Mouse (Mus musculus) olfactory bulb, adult 2 months (tissue): Measurements from ENCODE around the gene Rab44. TPM values are rescaled to one million over a fixed set of nuclear protein-coding genes. Genes with fewer than 3 reads are reported as not detected.

Source experiments
- H3K27ac ChIP-seq: fragments of 200-500 bp; 2 replicates; pipeline ENCODE4 v1.5.1; 2012; ENCODE audit warnings: low read depth, low read length; ENCODE audit not compliant: insufficient read depth
- H3K4me1 ChIP-seq: fragments of 200-500 bp; 2 replicates; pipeline ENCODE4 v1.6.1; 2012; ENCODE audit warnings: low read length; ENCODE audit not compliant: control insufficient read depth, insufficient read depth
- H3K4me3 ChIP-seq: fragments of 200-500 bp; 2 replicates; pipeline ENCODE4 v1.5.1; 2012; ENCODE audit warnings: mild to moderate bottlenecking, low read depth, low read length, moderate library complexity; ENCODE audit not compliant: insufficient read depth
- CTCF ChIP-seq: fragments of 200-500 bp; IDR thresholded peaks from 2 replicates; pipeline ENCODE4 v1.5.1; 2012; ENCODE audit warnings: low read depth, mild to moderate bottlenecking, low read length, moderate library complexity; ENCODE audit not compliant: insufficient read depth
- POLR2A ChIP-seq: fragments of 200-500 bp; IDR thresholded peaks from 2 replicates; pipeline ENCODE4 v1.6.1; 2012; ENCODE audit warnings: mild to moderate bottlenecking, low read depth, low read length, moderate library complexity; ENCODE audit not compliant: insufficient read depth
- WGBS: fragments of 180-500 bp; shearing (Covaris S2); methylation state at CpG from one replicate; pipeline ENCODE4 v1.1.7; 2018; 5-methylcytosine and 5-hydroxymethylcytosine counted together
- polyA plus RNA-seq: library from polyadenylated mRNA; stranded (reverse); fragments of >200 nt; gene quantifications from 2 replicates; pipeline ENCODE4 v1.2.4, GENCODE M21; 2012; ENCODE audit warnings: low replicate concordance; ENCODE audit not compliant: missing spikeins, insufficient read depth, insufficient read length

Rab44 gene
- polyA plus RNA-seq, 1 experiment = not detected

DNA sequence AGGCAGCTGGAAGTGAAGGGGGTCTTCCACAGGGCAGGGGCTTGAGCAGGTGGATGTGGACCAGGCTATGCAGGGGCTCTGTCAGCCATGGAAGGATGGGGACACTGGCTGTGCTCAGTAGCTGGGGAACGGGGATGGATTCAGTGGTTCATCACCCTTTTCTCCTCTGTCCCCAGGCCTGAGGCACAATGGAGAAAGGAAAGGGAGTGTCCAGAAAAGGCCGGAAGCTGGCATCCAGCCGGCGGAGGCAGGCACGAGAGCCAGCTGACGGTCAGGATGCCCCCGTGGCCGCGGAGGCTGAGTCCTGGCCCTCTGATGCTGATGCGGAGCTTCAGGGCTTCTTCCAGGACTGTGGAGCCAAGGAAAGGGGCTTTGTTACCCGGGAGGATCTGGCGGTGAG is 6.7 kb downstream of the Rab44 start:
- Histone ChIP-seq H3K4me3 (no peak overlapping the region), H3K27ac (no peak overlapping the region), H3K4me1 (peaks cover 4% of the 10 kb centered on the region; the same call in 1 of the 2 replicates)
- 54% methylated on average over 12 of the region's 12 CpGs for WGBS
- TF ChIP-seq POLR2A (no peak), CTCF (no peak)

- no peak overlapping the region for H3K27ac ChIP-seq
- H3K4me1 ChIP-seq = peaks cover 4% of the 10 kb centered on the region; the same call in 1 of the 2 replicates
- 71% methylated on average over 6 of the region's 6 CpGs for WGBS
- no peak overlapping the region for H3K4me3 ChIP-seq
- TF ChIP-seq CTCF = no peak
- TF ChIP-seq POLR2A = no peak
Measured at GRCm38 (mm10) chr17:29122817-29123216, 8.9 kb downstream of the Rab44 start.

DNA sequence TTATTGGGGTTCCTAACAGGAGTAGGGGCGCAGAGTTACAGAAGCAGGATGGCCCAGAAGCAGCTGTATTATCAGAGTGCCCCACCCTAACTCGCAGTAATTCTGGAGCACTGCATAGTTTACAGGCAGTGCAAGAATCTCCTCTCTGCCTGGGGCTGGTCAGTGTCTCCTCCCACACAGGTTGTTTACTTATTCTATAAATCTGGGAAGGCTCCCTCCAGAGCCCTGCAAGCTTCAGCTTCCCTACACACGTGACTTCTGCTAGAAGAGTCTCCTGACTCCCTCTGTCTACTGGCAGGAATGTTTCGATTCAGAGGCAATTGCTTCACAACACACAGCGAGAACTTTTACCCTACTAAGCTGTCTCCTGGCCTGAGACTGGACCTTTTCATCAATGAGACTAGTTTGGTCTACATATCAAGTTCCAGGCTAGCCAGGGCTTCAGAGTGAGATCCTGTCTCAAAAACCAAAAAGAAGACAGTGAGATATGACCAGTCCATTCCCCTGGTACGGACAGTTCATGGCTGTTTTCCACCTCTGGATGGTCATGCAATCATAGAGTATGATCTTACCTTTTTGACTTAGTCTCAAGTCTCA is 9.7 kb downstream of the Rab44 start:
- no peak overlapping the region for H3K27ac ChIP-seq
- WGBS = 76% methylated on average over 6 of the region's 6 CpGs
- H3K4me1 ChIP-seq = peaks cover 4% of the 10 kb centered on the region; the same call in 1 of the 2 replicates
- TF ChIP-seq POLR2A (no peak), CTCF (no peak)
- no peak overlapping the region for H3K4me3 ChIP-seq

DNA sequence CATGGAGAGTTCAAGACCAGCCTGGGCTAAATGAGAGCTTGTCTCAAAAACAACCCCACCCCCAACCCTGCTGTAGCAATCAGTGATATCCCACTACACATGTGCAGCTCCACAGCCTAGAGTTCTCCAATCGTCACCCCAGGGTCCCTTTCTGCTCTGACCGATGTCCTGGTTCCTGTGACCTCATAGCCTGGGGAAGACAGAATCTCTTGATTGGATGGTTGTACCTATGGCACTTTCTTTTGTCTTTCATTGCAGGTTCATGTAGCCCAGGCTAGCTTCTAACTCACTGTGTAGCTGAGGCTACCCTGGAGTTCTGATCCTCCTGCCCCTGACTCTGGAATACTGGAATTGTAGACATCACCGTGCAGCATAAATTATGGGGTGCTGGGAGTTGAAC is 12.6 kb downstream of the Rab44 start:
- no peaks in the 10 kb centered on the region for H3K4me1 ChIP-seq
- no peak overlapping the region for H3K4me3 ChIP-seq
- TF ChIP-seq POLR2A = no peak
- no peak for TF ChIP-seq CTCF
- WGBS = 97% methylated on average over 3 of the region's 3 CpGs
- H3K27ac ChIP-seq = no peak overlapping the region

GRCm38 (mm10) chr17:29129341-29129740 is 15.4 kb downstream of the Rab44 start:
- no peak overlapping the region for H3K4me3 ChIP-seq
- peaks cover 5% of the 10 kb centered on the region for H3K4me1 ChIP-seq
- 49% methylated on average over 5 of the region's 5 CpGs for WGBS
- H3K27ac ChIP-seq = no peak overlapping the region
- TF ChIP-seq POLR2A (no peak), CTCF (no peak)

DNA sequence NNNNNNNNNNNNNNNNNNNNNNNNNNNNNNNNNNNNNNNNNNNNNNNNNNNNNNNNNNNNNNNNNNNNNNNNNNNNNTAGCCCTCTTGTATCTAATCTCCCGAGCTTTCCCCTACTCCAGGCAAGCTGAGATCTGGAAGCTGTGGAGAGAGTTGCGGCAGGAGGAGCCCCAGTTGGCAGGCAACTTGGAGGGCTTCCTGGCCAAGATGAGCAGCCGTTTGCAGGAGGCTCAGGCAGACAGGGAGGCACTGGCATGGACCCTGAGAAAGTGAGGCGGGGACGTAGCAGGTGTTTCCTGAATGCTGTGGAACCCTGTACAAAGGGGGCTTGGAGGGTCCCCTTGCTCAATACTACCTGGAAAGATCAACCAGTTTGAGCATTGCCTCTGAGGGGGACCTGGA is 21.1 kb downstream of the Rab44 start:
- Histone ChIP-seq H3K4me3 (no peak overlapping the region), H3K27ac (no peak overlapping the region), H3K4me1 (peaks cover 19% of the 10 kb centered on the region)
- TF ChIP-seq POLR2A (no peak), CTCF (no peak)
- 68% methylated on average over 5 of the region's 5 CpGs for WGBS

DNA sequence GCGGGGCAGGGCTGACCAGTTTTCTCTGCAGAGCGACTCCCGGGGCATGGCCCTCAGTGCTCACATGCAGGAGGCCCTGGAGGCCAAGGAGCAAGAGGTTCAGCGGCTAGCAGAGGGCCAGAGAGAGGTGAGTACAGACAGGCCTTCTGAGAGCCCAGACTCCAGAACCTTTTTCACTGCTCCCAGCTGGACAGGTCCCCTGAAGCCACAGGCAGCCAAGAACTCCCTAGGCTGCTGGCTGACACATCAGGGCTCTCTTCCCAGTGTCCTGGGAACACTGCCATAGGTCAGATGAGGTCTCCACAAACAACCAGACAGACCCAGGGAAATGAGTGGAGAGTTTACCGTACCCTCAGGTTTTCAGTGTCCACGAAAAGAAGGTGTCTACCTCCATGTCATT is 22.3 kb downstream of the Rab44 start:
- Histone ChIP-seq H3K27ac (no peak overlapping the region), H3K4me1 (peaks cover 22% of the 10 kb centered on the region), H3K4me3 (no peak overlapping the region)
- WGBS = 68% methylated on average over 6 of the region's 6 CpGs
- no peak for TF ChIP-seq POLR2A
- no peak for TF ChIP-seq CTCF

DNA sequence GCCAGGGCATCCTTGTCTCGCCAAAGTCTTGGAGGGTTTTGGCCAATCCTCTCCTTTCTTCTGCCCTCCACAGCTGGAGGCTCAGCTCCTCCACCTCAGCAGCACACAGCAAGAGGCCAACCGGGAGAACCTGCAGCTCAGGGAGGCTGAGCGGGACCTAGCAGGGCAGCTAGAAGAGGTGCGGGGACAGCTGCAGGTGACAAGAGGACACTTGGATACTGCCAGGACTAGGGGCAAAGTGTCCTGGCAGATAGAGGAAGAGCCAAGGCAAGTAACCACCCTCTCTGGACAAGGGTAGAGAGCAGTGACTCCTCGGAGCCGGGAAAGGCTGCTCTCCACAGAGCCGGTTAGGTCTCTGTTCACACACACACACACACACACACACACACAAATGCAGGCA is 24.0 kb downstream of the Rab44 start:
- no peak overlapping the region for H3K4me3 ChIP-seq
- 88% methylated on average over 7 of the region's 7 CpGs for WGBS
- H3K4me1 ChIP-seq = peaks cover 25% of the 10 kb centered on the region
- H3K27ac ChIP-seq = no peak overlapping the region
- TF ChIP-seq CTCF (no peak), POLR2A (no peak)

DNA sequence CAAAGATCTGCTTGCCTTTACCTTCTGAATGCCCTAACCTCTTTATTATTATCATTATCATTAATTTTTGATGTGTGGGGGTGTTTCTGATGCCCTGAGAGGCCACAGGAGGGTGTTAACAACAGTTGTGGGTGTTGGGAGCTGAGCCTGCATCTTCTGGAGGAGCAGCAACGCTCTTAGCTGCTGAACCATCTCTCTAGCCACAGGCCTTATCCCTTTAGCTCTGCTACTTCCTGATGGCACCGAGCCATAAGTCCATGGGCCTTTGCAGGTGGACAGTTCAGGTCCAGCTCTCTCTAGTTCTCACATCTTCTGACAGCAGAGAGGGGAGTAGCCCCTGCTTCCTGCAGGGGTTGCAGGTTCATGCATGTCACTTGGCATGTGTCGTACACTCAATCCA is 27.6 kb downstream of the Rab44 start:
- Histone ChIP-seq H3K4me1 (peaks cover 27% of the 10 kb centered on the region), H3K4me3 (no peak overlapping the region), H3K27ac (no peak overlapping the region)
- TF ChIP-seq CTCF (no peak), POLR2A (no peak)
- WGBS = 90% methylated on average over 3 of the region's 3 CpGs

DNA sequence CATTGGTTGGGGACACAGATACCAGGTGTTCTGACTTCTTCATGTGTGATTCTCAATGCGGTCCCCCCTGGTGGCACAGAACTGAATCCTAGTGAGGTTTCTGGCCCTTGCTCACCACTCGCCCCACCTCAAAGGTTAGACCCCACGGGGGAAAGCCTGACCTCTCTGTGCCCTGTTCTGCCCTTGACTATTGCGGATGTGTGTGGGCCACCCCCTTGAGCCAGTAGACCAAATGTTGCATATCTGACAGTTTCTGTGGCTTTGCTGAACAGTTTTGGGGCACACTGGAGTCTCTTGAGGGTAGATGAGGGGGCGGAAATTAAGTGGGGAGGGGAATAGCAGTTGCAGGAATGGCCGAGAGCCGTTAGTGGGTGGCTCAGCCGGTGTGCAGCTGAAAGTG is 29.3 kb downstream of the Rab44 start:
- no peak overlapping the region for H3K4me3 ChIP-seq
- no peak for TF ChIP-seq POLR2A
- TF ChIP-seq CTCF = no peak
- 74% methylated on average over 8 of the region's 8 CpGs for WGBS
- H3K4me1 ChIP-seq = peaks cover 40% of the 10 kb centered on the region
- no peak overlapping the region for H3K27ac ChIP-seq
